Mouse (Mus musculus) spleen, postnatal 4 days (tissue): ENCODE results near the gene Cry2.
"Not testable (repeated sequence)": the region's sequence is repeated elsewhere in the genome, so short reads cannot be mapped to it uniquely, and the experiment has no call there.

Source experiments
- DNase-seq, 2 experiments: peaks; one replicate each; pipeline ENCODE4 v3.0.0; 2022; ENCODE audit warnings: low spot score in 2 of 2

Gene Cry2

DNA sequence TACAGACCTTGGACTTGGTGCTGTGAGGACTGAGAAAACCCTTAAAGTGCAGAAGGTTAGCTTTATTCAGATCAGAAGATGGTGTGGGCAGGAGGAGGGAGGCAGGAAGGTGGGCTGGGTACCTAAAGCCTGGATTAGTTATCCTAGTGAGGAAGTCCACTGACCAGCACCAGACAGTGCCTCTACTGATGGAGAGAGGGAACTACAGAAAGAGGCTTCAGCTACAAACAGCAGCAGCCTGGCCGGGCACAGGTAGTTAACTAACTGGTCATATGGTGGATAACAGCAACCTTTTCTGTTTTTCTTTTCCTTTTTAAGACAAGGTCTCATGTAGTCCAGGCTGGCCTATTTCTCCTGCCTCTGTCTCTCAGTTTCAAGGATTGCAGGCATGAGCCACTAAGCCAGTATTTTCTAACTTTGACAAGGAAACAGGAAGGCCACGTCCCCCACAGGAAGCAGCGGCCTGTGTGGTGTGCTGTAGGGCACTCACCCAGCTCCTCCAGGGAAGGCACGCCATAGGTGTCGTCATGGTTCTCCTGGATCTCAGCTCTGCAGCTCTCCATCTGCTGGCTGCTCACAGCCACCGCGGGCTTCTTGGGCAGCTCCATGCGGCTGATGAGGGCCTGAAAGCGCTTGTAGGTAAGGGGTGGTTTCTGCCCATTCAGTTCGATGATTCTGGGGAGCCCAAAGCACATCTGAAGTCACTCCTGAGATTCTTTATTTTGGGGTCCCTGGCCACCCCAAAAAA is 11.3 kb downstream of the Cry2 start:
- no peak for DNase-seq

DNA sequence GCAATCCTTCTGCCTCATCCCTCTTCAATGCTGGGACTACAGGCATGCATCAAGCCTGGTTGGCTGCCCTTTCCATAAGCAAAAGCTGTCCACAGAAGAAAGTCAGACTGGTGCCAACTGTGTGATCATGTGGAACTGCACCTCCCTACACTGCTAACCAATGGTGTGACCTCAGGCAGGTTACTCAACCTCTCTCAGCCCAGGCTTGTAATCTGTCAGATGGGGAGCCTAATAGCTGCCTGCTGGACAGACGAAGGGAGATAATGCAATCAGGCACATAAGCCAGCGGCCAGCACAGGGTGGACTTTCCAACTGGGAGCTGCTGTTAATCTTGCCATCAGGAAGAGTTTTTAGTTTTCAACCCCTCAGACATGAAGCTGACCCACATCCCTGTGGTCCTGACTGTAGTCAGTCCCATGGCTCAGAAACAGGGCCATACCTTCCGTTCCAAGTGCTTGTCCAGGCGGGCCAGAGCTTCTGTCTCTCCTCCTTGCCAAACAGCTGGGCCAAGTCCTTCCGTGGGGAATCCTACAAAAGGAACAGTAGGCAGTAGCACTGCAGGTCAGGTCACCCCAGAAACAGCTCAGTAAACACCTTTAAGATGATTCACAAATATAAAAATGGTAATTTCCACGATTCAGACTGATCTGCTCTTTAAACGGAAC is 12.0 kb downstream of the Cry2 start:
- no peak for DNase-seq

- no peak for DNase-seq
These were observed 22.1 kb downstream of the Cry2 start for GRCm38 (mm10) chr2:92411705-92412104.

- no peak for DNase-seq
These were observed 25.4 kb downstream of the Cry2 start for GRCm38 (mm10) chr2:92408309-92409045.

DNA sequence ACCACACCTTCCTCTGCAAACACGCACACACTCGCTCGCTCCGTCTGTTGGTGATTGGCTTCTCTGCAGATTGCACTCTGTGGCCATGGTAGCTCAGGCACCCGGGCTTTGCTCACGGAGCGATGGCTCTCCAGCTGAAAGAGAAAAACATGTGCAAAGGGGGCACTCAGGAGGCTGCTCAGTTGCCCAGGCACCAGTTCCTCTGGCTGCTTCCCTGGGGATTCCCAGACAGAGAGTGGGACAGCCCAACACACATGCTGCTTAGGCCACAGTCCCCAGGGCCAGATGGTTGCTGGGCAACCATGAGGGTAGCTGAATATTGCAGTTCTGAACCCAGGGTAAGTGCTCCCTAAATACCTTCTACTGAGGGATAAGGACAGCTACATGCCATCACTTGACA is 28.2 kb downstream of the Cry2 start:
- DNase-seq, result no peak

DNA sequence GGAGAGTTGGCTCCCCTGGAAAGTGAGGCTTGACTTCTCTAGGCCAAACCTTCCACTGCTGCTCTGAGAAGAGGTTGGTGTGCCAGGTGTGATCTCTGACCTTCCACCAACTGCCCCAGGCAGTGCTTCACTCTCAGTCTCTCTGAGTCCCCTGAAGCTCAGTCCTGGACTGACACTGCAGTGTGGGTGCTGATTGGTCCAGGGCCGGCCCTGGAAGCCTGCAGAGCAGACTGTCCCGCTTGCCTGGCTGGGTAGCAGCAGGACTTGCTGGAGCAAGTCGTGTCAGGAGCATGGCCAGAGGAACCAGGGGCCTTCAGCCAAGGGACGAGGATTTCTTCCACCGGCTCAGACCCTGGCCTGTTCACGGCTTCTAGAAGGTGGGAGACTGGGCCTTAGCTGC is 29.1 kb downstream of the Cry2 start:
- DNase-seq, result no peak

DNA sequence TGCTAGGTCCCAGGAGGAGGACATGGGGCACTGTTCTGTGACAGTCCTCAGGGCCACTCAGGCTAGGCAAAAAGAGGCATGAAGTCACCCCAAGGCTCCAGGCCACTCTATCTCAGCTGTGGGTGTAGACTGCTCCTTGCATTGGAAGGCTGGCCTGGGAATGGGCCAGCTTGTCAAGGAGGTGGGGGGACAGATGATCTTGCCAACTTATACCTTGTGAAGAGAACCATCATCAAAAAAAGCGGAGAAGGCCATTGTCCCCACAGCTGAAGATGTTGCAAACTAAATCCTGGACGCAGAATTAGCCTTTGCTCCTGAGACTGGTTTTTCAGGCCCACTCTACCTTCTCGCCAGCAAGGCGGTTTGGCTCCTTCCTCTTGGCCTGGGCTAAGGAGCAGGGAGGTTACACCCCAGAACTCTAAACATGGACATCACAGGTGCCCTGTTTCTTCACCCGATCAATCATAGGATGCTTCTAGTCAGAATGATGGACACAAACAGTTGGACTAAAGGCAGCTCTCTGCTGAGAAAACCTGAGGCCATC is 30.0 kb downstream of the Cry2 start:
- DNase-seq, result no peak

GRCm38 (mm10) chr2:92402591-92403326 is 31.1 kb downstream of the Cry2 start:
- no peak for DNase-seq

- DNase-seq, result no peak
These were observed 32.7 kb downstream of the Cry2 start, which contains the start of gene Mapk8ip1 for GRCm38 (mm10) chr2:92401091-92401561. Mapk8ip1 (minus strand) TSS chr2:92401263.

DNA sequence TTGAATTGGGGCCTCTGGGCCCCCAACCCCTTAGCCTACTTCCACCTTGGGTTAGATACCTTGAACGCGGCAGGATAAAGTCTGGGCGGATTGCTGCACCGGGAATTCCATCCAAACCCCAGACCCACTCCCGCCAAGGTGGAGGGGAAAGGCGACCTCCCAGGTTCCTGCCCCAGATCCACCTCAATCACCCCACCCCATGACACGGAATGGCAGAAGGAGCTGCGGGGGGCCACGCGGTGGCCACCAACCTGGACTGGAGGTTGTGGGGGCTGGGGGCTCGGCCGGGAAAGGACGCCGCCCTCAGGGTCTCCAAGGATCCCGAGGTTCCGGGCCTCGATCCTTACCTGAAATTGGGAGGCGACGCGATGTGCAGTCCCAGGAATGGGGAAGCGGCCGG is 33.2 kb downstream of the Cry2 start:
- no peak for DNase-seq

DNA sequence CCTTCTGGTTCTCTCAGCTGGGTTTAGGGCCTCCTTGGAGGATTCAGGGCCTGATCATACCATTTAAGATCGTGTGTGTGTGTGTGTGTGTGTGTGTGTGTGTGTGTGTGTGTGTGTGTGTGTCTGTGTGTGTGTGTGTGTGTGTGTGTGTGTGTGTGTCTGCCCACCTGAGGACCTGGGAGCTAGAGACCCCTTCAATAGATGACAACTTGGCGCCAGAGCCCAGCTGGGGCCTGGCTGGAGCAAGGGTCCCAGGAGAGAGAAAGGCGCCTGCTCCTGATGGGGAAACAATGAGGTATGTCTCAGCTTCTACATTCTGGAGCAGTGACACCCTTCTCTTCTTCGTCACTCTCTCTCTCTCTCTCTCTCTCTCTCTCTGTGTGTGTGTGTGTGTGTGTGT is 34.0 kb downstream of the Cry2 start:
- not testable (repeated sequence) for DNase-seq

DNA sequence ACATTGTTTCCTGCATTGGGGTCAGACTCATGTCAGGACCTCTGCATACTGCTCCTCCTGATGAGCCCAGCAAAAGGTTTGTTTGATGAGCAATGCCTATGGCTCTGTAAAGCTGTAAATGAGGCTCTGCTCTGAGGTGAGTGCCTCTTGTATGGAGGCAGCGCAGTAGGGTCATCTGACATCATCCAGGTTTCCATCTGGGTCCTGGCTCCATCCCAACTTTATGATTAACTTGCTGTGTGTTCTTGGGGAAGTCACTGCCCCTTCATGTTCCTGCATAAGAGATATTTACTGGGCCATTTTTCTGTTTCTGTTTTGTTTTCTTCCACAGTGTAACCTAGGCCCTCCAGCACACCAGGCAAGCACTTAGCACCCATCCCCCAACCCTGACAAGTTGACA is 36.4 kb downstream of the Cry2 start:
- DNase-seq, result no peak

- no peak for DNase-seq
These were observed 38.3 kb downstream of the Cry2 start for GRCm38 (mm10) chr2:92395535-92395934.

DNA sequence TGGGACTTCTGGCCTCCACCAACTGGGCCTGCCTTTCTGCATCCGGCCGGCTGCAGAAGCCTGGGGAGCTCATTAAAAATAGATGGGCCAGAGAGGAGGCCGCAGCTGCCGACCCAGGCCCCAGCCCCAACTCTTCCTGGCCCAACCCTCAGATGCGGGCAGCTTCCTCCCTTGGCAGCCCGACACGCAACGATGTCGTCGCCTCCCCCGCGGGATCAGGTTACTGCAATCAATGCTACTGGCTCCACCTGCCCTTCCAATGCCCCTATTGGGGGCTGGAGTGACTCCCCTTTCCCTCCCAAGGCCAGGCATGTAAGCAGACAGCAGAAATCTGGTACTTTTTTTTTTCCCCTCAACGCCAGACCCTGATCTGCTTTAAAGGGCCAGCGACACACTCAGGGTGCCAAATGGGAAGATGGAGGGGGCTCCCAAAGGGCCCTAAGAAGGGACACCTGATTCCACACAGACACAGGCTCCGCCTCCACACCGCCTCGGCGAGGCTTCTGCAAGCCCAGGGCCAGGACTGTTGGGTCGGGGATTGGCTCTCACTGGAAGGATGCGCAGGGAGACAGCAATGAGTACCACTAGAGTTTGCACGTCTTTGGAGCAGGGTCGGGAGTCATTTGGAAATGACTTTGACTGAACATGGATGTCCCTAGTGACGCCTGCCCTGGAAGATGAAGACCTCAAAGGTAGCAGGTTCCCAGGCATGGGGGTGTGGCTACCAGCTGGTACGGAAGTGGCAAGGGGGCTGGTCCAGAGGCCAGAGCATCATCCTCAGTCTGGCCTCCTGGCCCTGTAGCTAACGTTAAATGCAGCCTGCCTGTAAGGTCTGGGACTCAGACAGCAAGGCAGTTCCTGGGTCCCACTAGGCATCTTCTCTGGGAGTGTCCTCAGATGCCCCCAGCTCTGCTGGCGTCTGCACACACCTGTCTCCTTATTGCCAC is 41.3 kb downstream of the Cry2 start:
- DNase-seq, result no peak

DNA sequence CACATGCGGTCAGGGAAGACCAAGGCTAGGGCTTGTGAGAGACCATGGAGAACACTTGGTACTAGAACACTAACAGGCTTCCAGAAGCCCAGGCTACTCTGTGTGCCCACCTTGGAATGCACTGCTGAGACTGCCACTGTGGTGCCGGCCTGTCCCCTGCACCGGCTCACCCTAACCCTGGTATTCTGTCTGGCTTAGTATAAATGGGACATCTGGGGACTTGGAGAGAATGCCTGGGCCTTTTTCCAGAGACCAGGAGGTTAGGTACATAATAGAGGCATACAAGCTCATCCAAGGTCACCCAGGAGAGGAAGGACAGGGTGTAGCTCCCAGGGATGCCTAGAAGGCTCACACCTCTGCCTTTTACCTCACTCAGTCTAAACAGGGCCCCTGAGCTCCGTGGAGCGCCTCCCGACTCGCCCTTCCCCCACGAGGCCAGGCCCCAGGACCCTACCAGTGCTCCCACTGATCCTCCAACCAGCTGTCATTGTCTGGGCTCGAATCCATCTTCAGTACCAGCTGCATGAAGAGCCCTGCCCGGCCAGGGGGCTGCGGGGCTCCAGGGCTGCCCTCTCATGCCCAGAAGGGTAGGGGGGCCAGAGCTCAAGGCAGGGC is 42.0 kb downstream of the Cry2 start:
- DNase-seq, result no peak

GRCm38 (mm10) chr2:92391116-92391515 is 42.7 kb downstream of the Cry2 start:
- DNase-seq, result no peak

DNA sequence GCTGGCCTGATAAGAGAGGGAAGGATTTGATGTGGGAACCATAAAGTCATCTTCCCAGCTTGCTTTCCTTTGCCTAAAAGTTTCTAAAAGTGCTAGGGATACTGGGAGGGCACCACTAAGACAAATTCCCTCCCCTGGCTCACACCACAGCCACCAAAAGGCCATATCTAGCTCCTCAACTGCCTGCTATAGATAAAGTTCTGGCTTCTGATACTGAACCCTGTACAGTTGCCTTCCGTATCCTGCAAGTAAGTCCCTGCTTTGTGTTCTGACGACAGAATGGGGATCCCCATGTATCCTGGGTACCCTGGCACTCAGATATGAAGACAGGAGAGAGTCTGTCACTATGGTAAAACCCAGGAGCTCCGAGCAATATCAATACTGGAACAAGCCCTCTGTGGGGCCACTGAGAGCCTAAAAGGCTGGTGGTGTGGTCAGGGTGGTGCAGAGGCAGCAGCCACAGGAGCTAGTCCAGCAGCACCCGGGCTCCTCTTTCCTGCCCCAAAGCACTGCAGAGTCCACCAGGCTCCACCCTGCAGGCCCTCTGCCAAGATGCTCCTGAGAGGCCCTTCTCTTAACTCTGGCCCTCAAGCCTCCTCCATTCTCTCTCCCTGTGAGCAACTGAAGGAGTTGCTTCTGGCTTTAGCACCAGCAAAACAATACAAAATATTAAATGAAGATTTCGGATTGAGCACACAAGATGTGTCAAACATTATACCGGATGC is 43.5 kb downstream of the Cry2 start:
- no peak for DNase-seq

GRCm38 (mm10) chr2:92389645-92390044 is 44.2 kb downstream of the Cry2 start:
- no peak for DNase-seq

- peak in 1 of 2 experiments; percentile 32 for DNase-seq
These were observed 44.8 kb downstream of the Cry2 start for GRCm38 (mm10) chr2:92388891-92389641.
